Mouse (Mus musculus): Measurements from ENCODE around the gene Tcaf3.

Gene Tcaf3

DNA sequence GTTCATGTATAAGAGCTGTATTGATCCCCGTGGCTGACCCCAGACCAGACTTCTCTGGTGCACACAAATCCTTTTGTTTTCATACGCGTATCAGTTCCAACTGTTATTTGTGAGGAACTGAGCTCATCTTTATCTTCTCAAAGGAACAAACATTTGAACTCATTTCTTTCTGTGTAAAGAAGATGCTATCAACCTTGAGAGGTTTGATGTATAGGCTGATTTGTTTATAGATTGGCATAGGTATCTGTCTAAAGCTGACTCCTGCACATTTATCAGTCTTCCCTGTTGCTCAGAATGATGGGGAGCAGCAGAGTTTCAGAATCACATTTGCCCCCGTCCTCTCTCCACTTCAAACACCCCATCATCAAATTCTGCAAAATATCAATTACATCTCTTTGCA is at the start of gene Tcaf3:
Gene Tcaf3 (minus strand): TSS at position 101 of the 400 bp plus-strand sequence.
- in situ Hi-C loops (cut with MboI, MseI): loop anchor here (25.0 kb wide), 1 partner anchor 985 kb away; the partner anchor contains the start of gene Ephb6 (in 2 of the 2)

DNA sequence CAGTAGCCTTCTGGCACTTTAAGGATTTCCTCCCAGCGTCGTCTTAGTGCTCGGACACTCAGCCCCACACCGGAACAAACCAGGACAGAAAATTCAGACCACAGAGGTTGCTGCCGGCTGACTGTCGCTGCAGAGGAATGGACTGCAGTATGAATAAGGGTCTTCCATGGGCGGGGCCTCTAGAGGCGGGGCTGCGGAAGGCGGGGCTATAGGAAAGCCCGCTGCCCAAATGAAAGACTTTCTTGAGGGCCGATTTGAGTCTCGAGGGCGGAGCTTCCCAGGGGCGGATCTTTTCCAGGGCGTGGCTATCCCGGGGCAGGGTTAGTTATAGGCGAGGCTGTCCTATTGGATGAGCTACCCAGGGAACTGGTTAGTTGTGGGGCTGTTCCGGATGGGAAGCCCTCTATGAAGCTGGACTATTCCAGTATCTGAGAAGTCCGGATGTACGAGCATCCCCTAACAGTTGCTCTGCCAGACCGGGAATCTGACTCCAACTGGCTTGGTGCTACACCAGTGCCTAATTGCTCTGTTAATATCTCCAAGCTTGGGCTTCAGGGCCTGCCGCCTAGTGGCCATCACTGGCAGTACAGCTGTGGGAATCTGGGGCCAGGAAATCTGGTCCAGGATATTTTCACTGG is 47.5 kb upstream of the Tcaf3 start, which contains the start of gene Tcaf2:
Gene Tcaf2 (minus strand): TSS at position 343 of the 638 bp plus-strand sequence.
- in situ Hi-C loops (cut with MboI, MseI): no loop called here

DNA sequence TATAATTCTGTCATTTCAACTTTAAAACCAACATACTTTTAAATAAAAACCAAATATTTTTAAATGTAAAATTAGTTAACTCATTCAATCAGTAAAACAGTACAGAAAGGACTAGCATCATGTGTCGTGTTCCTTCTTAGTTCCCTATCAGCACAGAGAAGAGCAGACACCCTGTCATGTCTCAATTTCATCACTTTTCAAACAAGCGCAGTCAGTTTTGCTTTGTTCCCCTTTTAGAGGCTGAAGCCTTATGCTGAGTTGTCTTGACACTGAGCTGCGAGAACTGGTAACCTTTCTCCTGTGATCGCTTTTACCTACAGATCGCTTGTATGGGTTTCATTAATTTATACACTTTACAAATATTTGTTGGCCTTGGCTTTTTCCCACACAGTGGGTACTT is 36.9 kb upstream of the Tcaf3 start:
- in situ Hi-C loops (cut with MboI, MseI): no loop called here

DNA sequence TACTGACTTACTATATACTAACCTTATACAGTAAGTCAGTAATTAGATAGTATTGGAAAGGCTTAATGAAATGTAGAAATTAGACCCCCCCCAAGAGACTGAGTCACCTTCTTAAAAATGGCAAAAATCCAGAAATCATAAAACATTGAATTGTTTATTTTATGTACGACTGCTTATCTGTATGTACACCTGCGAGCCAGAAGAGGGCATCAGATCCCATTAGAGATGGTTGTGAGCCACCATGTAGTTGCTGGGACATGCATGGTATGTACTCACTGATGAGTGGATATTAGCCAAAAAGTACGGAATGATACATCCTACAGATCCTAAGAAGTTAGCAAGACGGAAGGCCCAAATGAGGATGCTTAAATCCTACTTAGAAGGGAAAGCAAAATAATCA is 33.9 kb upstream of the Tcaf3 start:
- in situ Hi-C loops (cut with MboI, MseI): no loop called here

DNA sequence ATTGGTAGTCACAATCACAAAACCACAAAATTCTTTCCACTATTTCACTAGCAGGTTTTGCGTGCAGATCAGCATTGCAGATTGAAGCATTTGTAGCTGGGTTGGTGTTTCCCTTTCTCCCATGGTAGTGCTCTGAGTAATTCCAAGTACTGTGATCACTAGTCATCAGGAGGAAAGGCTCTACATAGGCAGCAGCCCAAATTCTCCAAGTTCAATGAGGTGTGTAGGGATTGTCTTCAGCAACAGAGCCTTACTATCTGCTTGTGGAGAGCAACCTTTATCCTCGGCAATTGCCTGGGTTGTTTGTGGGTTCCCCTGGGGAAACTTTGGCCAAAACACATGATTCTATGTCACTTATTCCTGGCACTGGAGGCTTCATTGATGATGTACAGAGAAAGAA is 19.4 kb upstream of the Tcaf3 start:
- in situ Hi-C loops (cut with MboI, MseI): no loop called here

DNA sequence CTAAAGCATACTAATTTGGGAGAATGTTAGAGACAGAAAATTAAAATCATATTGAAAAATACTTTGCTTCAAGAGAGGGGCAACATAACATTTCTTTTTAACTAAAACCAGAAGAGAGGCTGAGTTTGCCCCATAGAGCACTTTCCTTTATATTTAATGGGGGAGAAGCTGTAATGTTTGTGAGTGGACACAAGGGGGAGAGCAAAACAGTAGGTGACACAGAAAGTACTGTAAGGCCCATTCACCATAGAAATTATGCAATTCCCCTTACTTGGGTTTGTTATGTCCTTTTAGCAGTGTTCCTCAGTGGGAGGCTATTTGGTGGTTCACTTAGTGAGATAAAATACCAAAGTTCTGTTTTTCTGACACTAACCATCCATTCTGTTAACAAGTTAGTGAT is 14.7 kb upstream of the Tcaf3 start:
- in situ Hi-C loops (cut with MboI, MseI): loop anchor here in 1 of 2 experiments (5.0 kb wide), 1 partner anchor 250 kb away; no protein-coding TSS in a partner anchor

DNA sequence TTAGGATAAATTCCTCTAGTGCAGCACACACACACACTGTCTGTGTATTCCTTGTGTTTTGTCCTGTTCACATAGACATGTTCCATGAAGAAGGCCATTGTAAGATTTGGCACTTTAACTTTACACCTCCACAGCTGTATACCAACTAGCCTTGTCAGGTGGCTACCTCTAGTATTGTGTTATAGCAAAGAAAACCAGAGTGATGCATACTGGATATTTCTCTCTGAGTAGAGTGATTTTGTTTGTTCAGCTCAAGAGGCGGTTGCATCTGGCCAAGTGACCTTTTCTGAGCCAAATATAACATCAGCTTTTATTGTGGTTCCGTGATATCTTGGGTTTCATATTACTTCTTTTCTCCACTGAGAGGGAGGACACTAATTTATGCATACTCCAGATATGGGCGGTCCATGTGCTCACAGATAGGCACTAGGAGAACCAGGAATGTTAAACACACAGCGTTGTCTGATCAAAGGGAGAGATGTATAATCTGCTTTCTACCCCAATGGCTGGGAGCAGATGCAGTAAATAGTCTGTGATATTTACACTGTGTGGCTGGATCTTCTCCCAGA is 13.5 kb upstream of the Tcaf3 start:
- in situ Hi-C loops (cut with MboI, MseI): loop anchor here in 1 of 2 experiments (5.0 kb wide), 1 partner anchor 251 kb away; no protein-coding TSS in a partner anchor

DNA sequence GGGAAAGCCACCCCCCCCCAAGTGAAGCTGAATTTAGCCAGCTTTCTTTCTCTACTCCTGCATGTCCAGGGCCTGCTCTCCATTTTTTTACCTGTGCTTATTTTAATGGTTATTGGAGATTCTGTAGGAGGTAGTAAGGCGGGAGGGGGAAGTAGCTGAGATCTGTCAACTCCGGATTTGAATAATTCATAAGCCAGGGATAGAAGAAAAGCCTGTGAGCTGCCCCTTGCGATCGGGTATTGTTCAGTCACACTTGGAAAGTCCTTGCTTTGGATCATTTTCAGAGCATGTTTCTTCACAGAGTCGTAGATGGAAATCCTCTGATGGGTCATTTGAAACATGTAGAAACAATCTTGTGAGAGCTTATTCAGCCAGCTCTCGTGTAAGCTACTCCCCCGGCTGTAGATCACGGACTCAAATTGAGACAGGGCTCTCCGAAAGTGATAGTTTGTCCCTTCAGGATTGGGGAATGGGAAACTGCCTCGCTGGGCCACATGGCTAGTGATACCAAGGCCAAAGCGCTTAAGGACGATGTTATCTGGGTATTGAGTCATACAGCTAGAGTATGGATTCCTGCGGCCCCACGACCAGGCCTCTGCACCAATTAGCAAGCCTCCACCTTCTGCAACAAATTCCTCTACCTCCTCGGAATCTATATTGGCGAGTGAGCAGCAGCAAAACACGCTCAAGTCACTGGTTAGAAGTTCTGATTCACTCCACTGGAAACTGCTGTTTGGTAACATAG is 4.2 kb downstream of the Tcaf3 start:
- in situ Hi-C loops (cut with MboI, MseI): loop anchor here (25.0 kb wide), 1 partner anchor 981 kb away; the partner anchor contains the start of gene Ephb6 (in 2 of the 2)

DNA sequence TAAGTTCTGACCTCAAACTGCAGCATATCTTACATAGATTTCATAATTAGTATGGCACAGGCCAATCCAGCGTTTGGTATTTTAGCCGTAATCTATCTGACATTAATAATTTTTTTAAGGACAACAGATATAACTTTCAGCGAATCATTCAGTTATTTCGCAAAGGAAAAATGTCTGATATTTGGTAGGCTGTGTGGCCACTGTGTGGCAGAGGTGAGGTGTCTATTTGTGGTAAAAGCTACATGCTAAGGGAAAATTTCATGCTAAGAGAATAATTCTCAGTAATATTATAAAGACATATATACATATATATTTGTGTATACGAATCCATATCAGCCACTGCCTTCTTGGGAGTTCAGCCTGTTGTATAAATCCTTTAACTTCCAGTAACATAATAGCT is 10.9 kb downstream of the Tcaf3 start:
- in situ Hi-C loops (cut with MboI, MseI): loop anchor here (5.0 to 25.0 kb wide), 5 partner anchors 282 to 1472 kb away; partner anchors contain the start of gene Ephb6 (in 2 of the 2)

DNA sequence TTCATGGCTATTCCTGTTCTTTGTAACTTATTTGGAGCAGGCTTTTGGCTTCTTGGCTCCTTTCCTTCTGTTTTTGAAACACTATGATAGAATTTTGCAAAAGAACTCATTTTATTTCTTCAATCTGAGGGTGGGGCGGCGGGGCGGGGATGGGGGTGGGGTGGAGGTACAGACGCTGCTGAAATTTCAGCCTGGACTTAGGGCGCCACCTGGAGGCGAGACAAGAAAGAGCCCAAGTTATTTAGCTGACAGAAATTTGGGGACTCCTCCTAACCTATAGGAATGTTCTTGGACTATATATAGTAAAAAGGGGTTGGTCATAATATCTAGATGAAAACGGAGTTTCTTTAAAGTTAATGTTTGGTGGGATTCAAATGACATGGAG is 14.0 kb downstream of the Tcaf3 start:
- in situ Hi-C loops (cut with MboI, MseI): loop anchor here (5.0 to 25.0 kb wide), 6 partner anchors 279 to 1469 kb away; partner anchors contain the start of gene Ephb6 (in 2 of the 2)

DNA sequence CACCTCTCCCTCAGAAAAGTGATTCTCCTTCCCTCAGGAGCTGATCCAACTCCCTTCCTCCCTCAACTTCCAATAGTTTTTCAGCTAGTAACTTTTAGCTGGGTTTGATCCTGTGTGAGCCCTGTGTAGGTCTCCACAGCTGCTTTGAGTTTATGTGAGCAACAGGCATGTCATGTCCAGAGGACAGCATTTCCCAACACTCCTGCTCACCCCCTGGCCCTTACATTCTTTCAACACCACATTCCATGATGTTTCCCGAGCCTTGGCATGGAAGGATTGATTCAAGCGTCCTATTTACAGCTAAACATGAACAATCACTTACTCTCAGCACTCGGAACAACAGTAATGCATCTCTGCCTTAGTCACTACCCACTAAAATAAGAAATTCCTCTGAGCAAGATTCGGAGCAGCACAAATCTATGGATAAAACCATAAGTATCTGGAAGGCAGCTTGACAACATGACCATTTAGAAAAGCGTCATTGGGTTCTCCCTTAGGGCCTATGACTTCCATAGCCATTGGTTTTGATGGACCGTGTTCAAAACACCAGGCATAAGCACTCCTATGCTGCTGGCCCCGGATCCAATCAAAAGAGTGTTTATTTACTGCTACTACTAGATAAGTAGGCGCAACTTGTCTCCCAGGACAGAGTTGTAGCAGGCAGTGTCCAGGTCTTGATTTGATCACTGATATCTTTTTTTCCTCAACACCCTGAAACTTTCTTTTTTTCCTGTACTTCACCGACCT is 14.6 kb downstream of the Tcaf3 start:
- in situ Hi-C loops (cut with MboI, MseI): loop anchor here (5.0 to 25.0 kb wide), 6 partner anchors 278 to 1468 kb away; partner anchors contain the start of gene Ephb6 (in 2 of the 2)

DNA sequence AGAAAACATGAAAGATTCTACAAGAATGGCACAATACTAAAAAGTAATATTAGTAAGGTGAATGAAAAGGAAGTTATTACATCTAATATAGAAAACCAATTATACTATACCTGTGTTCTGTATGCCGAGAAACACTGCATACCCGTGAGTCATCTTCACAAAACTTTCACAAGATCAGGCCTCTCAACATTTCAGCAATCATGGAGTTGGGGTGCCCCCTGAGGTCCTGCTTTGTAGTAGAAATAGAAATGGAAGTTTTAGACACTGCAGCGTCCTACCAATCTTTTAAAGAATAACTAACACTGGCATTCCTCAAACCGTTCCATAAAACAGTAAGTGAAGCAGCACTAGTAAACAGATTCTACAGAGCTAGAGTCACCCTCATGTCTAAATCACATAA is 18.8 kb downstream of the Tcaf3 start:
- in situ Hi-C loops (cut with MboI, MseI): loop anchor here (25.0 kb wide), 1 partner anchor 966 kb away; the partner anchor contains the start of gene Ephb6 (in 2 of the 2)

DNA sequence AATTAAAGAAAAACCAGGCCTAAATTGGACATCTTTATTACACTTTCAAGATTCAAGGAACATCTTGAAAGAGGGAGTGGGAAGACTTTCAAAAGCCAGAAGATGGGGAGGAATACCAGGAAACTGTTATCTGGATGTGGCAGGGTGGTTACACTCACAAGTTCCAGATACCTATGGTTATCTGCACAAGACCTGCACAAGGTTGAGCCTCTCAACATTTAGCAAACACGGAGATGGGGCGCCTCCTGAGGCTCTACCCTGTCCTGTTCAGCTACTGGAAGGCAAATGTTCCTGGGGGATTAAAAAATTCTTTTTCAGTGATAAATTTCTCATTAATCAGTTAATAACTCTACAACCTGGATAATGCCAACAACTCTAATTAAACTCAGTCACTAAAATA is 20.1 kb downstream of the Tcaf3 start:
- in situ Hi-C loops (cut with MboI, MseI): loop anchor here (25.0 kb wide), 1 partner anchor 965 kb away; the partner anchor contains the start of gene Ephb6 (in 2 of the 2)

DNA sequence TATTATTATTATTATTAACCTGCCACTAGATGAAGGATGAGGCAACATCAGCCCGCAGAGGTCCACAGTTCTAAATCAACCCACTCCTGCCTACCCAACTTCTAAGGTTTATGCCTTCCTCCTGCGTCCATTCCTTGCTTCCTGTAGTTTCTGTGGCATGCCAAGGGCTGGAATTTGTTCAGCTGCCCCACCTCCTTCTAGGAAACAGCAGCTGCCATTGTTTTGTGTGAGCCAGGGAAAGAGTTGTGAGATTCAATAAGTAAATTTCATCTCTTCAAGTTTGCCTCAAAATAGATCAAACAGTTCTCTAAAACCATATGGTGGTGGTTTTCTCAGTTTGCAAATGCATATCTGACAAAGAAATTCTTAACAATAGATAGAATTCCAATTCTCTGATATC is 29.3 kb downstream of the Tcaf3 start:
- in situ Hi-C loops (cut with MboI, MseI): loop anchor here in 1 of 2 experiments (25.0 kb wide), 1 partner anchor 1531 kb away; the partner anchor contains the start of gene 2210010C04Rik

DNA sequence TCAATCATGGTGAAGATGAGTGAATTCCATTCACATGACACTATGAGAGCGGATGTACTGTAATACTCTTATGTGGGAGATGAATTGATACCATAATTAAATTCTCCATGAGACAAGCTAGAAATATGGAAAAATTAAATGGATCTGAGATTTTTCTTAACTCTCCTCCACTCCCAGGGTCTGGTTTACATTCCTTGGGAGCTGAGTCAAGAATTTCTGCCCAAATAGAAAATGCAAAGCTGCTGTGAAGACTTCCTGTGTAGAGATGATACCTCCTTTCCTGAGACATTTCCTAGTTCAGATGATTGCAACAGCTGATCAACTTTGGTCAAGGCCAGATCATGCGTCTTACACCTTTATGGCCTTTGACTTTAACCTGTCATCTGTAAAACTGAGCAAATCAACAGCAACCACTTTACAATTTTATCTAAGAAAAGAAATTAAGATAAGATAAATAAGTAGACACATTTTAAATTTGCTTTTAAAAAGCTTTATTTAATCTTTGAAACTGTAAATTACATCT is 31.4 kb downstream of the Tcaf3 start:
- in situ Hi-C loops (cut with MboI, MseI): loop anchor here in 1 of 2 experiments (25.0 kb wide), 1 partner anchor 1529 kb away; the partner anchor contains the start of gene 2210010C04Rik

DNA sequence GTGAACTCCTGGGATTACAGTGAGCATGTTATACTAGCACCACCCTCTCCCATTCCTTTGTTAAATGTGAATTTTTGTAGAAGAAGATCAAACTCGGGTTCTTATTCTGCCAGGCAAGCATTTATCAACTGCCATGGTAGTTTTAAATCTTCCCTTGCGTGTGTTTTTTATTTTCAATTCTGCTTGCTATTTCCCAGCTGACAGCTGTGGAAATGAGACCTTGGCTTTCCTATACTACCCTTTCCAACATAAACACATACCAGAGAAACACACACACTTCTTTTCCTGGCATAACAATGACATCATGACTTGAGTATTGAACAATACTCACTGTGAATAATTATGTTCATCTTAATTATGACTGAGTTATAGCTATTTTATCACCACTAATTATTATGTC is 35.2 kb downstream of the Tcaf3 start:
- in situ Hi-C loops (cut with MboI, MseI): loop anchor here in 1 of 2 experiments (25.0 kb wide), 1 partner anchor 1525 kb away; the partner anchor contains the start of gene 2210010C04Rik

DNA sequence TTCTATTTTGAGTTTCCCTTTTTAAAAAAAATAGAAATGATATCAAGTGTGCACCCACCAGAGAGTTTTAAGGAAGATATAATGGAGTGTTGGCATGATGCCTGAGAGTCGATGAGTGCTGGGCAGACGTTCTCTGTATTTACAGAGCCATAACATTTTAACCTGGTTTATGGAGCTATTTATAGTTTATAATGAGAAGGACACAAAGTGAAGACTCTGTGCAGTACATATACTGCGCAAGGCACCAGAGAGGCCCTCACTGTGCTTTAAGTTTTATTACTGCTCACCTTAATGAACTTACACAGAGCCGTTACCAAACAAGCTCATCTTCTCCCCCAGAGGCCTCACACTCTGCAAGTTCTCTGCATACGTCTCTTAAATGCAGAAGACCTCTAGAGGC is 36.6 kb downstream of the Tcaf3 start:
- in situ Hi-C loops (cut with MboI, MseI): loop anchor here in 1 of 2 experiments (25.0 kb wide), 1 partner anchor 1524 kb away; the partner anchor contains the start of gene 2210010C04Rik

DNA sequence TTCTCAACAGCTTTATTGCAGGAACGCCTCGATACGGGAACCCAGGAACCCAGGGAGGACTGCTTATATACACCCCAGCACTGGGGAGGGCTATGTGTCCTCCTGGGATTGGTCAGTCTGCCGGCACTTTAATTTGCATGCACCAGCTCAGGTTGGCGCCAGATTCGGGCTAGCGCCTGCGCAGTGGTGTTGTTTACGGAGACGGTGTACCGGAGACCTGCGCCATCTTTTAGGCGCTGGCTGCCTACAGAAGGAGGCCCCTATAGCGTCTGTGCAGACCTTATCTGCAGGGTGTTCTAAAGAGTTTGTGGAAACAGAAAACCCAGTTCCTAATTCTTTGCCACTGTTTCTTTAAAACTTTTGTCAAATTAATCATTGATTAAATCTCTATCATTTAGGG is 38.9 kb downstream of the Tcaf3 start:
- in situ Hi-C loops (cut with MboI, MseI): loop anchor here in 1 of 2 experiments (25.0 kb wide), 1 partner anchor 1521 kb away; the partner anchor contains the start of gene 2210010C04Rik

DNA sequence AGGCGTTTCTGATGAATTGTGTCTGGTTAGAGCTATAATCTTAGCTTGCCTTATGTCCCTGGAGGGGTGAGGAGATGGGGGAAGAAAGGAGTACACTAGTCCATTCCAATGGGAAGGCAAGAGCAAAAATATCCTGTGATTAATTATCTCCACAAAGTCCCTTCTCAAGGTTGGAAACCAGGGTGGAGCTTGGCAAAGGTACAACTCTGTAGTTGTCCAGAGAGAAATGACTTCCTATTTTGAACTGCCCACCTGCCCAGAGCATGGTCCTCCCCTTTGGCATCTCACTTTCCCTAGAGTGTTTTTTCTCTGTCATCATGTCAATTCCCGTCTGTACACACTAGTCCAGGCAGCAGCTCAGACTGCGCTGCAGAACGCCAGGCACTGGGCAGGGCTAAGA is 50.0 kb downstream of the Tcaf3 start, which contains the start of gene Olfr455:
Gene Olfr455 (minus strand): TSS at position 127 of the 400 bp plus-strand sequence.
- in situ Hi-C loops (cut with MboI, MseI): no loop called here

DNA sequence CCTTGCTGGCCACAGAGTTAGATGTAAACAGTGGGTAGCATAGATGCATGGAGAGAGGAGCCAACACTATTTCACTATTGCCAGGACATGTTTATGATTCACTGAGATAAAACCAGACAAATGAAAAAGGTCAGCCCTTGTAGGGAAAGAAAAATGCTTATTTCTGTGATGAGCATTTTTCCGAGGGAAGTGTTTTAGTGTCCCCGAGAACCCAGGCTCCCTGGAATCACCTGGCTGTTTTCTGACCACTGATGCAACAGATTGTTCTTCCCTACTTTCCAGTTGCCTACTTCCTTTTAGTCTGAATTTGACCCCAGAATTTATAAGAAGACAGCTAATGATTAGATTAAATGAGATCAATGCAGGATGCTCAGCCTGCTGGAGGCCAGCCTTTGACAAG is 51.3 kb downstream of the Tcaf3 start:
- in situ Hi-C loops (cut with MboI, MseI): no loop called here
